Comparison of ENCODE assay signal across 9 mouse cellular contexts in the genomic region with DNA sequence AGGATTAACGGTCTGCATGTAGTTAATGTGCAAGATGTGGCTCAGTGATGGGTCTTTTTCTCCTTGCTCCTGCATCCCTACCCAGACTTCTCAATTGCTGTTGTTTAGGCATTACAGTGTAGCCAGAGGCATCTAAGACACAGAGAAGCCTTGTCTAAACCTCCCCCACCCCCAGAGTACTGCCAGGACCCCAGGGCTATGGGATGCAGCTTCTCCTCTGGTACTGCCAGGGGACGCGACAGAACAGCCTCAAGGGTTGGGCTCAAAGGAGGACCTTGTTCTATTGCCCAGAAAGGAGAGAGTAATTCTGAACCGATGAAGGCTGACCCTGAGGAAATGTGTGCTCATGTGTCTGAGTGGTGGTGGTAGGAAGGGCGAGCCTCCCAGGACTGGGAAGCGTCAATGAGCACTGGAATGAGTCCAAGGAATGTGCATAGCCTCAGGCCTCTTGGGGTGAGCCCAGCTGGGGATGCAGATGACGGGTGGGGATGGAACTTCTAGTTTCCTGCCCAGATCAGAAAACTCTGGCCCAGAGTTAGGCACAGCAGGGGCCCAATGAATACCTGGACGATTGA. TPM values are rescaled to one million over a fixed set of nuclear protein-coding genes. Genes with fewer than 3 reads are reported as not detected.
DNase-seq lines count a peak whose midpoint lies in the region; ATAC-seq lines count a peak whose summit lies in the region.
"Had no signal": no experiment of that assay in that cellular context is flagged by ENCODE, and none has a peak within 500 bp of the region (broad histone marks: within the 10 kb centered on the region; RNA-seq: fewer than 3 reads in every experiment).

No protein-coding gene starts in this region.

- H3K27me3 ChIP-seq in midbrain, embryonic 14.5 days (ENCODE audit: control insufficient read depth, insufficient read depth, low read length) = no peaks in the 10 kb centered on the region
- H3K27me3 ChIP-seq in forebrain, embryonic 16.5 days (replicated peaks; ENCODE audit: control insufficient read depth, insufficient read depth, low read length) = no peaks in the 10 kb centered on the region
- H3K27me3 ChIP-seq: limb, embryonic 13.5 days had no signal

- peaks cover 92% of the 10 kb centered on the region for H3K36me3 ChIP-seq in midbrain, embryonic 14.5 days (ENCODE audit: control insufficient read depth, insufficient read depth, low read length)
- H3K36me3 ChIP-seq in forebrain, embryonic 16.5 days (ENCODE audit: control insufficient read depth, insufficient read depth) = peaks cover 14% of the 10 kb centered on the region

- peak; percentile 44 to 77 for DNase-seq in adrenal gland, adult (ENCODE audit: inconsistent age in 2 of 2, low spot score in 1 of 2)
- no peak for DNase-seq in adrenal gland, postnatal 25 days
- DNase-seq in 3134 (ENCODE audit: extremely low read depth, insufficient read length, low spot score) = peak; percentile 69
- peak; percentile 41 for DNase-seq in gastrocnemius, postnatal 10 days
- peak; percentile 80 to 89 for DNase-seq in kidney, postnatal 25 days
- no peak for DNase-seq in thymus, postnatal 10 days (ENCODE audit: low spot score in 2 of 2)
- no peak for DNase-seq in midbrain, embryonic 14.5 days

- no peak overlapping the region for H3K4me2 ChIP-seq in midbrain, embryonic 14.5 days (ENCODE audit: low read length)
- H3K4me2 ChIP-seq in forebrain, embryonic 16.5 days (ENCODE audit: low read length) = no peak overlapping the region
- H3K4me2 ChIP-seq: limb, embryonic 13.5 days had no signal

- no peak overlapping the region for H3K4me3 ChIP-seq in midbrain, embryonic 14.5 days (replicated peaks; ENCODE audit: low read depth, low read length)
- no peak overlapping the region for H3K4me3 ChIP-seq in forebrain, embryonic 16.5 days (replicated peaks; ENCODE audit: low read length)
- H3K4me3 ChIP-seq: limb, embryonic 13.5 days had no signal

- H3K27ac ChIP-seq in midbrain, embryonic 14.5 days (replicated peaks; ENCODE audit: low read depth, low read length) = no peak overlapping the region
- H3K27ac ChIP-seq in forebrain, embryonic 16.5 days (ENCODE audit: low read length) = no peak overlapping the region
- H3K27ac ChIP-seq: limb, embryonic 13.5 days had no signal

- H3K9me3 ChIP-seq in midbrain, embryonic 14.5 days (ENCODE audit: control insufficient read depth, low read length) = no peaks in the 10 kb centered on the region
- no peaks in the 10 kb centered on the region for H3K9me3 ChIP-seq in forebrain, embryonic 16.5 days (ENCODE audit: control insufficient read depth, low read length)
- H3K9me3 ChIP-seq: limb, embryonic 13.5 days had no signal

- no peak for ATAC-seq in midbrain, embryonic 14.5 days (ENCODE audit: low FRiP score, low TSS enrichment)
- no peak; the same call in 1 of the 2 replicates for ATAC-seq in forebrain, embryonic 16.5 days

- H3K9ac ChIP-seq in midbrain, embryonic 14.5 days (replicated peaks; ENCODE audit: low read length) = no peak overlapping the region
- H3K9ac ChIP-seq in forebrain, embryonic 16.5 days (replicated peaks; ENCODE audit: low read depth, low read length) = no peak overlapping the region
- H3K9ac ChIP-seq: limb, embryonic 13.5 days had no signal

- 87% methylated on average over 8 of the region's 8 CpGs for WGBS in midbrain, embryonic 14.5 days
- 68% methylated on average over 8 of the region's 8 CpGs for WGBS in forebrain, embryonic 16.5 days

- no peaks in the 10 kb centered on the region for H3K4me1 ChIP-seq in midbrain, embryonic 14.5 days (ENCODE audit: control insufficient read depth, insufficient read depth, low read length)
- H3K4me1 ChIP-seq in forebrain, embryonic 16.5 days (replicated peaks; ENCODE audit: control insufficient read depth, insufficient read depth, low read length) = no peaks in the 10 kb centered on the region
- H3K4me1 ChIP-seq: limb, embryonic 13.5 days had no signal

RNA-seq across cellular contexts. Expression of a gene that starts 19.1 kb away (rescaled TPM):
- total RNA-seq in adrenal gland, postnatal 25 days (2021) = 7.2 and 11.2 TPM in 2 replicates
- 10 to 100 TPM in 1 of 2 experiments, 1 to 10 TPM in 1; 10.0 to 10.8 TPM for total RNA-seq in gastrocnemius, postnatal 10 days (2021)
- 1.7 and 5.1 TPM in 2 replicates for polyA plus RNA-seq in midbrain, embryonic 14.5 days (2014; fragmentation: Nextera tagmentation; extraction: Ambion mirVana)
- polyA plus RNA-seq in forebrain, embryonic 16.5 days (2015; fragmentation: Nextera tagmentation; extraction: Ambion mirVana) = 1.7 and 2.2 TPM in 2 replicates

RNA-seq across cellular contexts. Expression of a gene that starts 25.4 kb away (rescaled TPM):
- 80.7 and 92.7 TPM in 2 replicates for total RNA-seq in adrenal gland, postnatal 25 days (2021)
- 10 to 100 TPM; 36.5 to 46.2 TPM for total RNA-seq in gastrocnemius, postnatal 10 days (2021)
- polyA plus RNA-seq in midbrain, embryonic 14.5 days (2014; fragmentation: Nextera tagmentation; extraction: Ambion mirVana) = 78.0 and 81.9 TPM in 2 replicates
- polyA plus RNA-seq in forebrain, embryonic 16.5 days (2015; fragmentation: Nextera tagmentation; extraction: Ambion mirVana) = 107 and 111 TPM in 2 replicates

RNA-seq across cellular contexts. Expression of a gene that starts 25.7 kb away (rescaled TPM):
- total RNA-seq in adrenal gland, postnatal 25 days (2021) = 31.3 and 34.4 TPM in 2 replicates
- total RNA-seq in gastrocnemius, postnatal 10 days (2021) = 10 to 100 TPM; 22.6 to 23.0 TPM
- 38.3 and 47.9 TPM in 2 replicates for polyA plus RNA-seq in midbrain, embryonic 14.5 days (2014; fragmentation: Nextera tagmentation; extraction: Ambion mirVana)
- polyA plus RNA-seq in forebrain, embryonic 16.5 days (2015; fragmentation: Nextera tagmentation; extraction: Ambion mirVana) = 39.9 and 40.2 TPM in 2 replicates

RNA-seq across cellular contexts. Expression of a gene that starts 33.6 kb away (rescaled TPM):
- 15.9 and 17.4 TPM in 2 replicates for total RNA-seq in adrenal gland, postnatal 25 days (2021)
- total RNA-seq in gastrocnemius, postnatal 10 days (2021) = 1 to 10 TPM; 1.4 to 2.0 TPM
- 18.3 and 19.9 TPM in 2 replicates for polyA plus RNA-seq in midbrain, embryonic 14.5 days (2014; fragmentation: Nextera tagmentation; extraction: Ambion mirVana)
- 9.1 and 10.6 TPM in 2 replicates for polyA plus RNA-seq in forebrain, embryonic 16.5 days (2015; fragmentation: Nextera tagmentation; extraction: Ambion mirVana)

RNA-seq across cellular contexts. Expression of a gene that starts 38.1 kb away (rescaled TPM):
- total RNA-seq in adrenal gland, postnatal 25 days (2021) = 14.8 and 16.1 TPM in 2 replicates
- 10 to 100 TPM in 1 of 2 experiments, 1 to 10 TPM in 1; 8.1 to 10.5 TPM for total RNA-seq in gastrocnemius, postnatal 10 days (2021)
- polyA plus RNA-seq in midbrain, embryonic 14.5 days (2014; fragmentation: Nextera tagmentation; extraction: Ambion mirVana) = 1.8 and 3.4 TPM in 2 replicates
- 6.5 and 6.7 TPM in 2 replicates for polyA plus RNA-seq in forebrain, embryonic 16.5 days (2015; fragmentation: Nextera tagmentation; extraction: Ambion mirVana)

Comparison
In these comparisons a context has a peak if more than half of its experiments do, and no peak if none do; other contexts are left out.
1. DNase-seq: peak in adrenal gland, adult (2 of 2), 3134 (single experiment), gastrocnemius, postnatal 10 days (single experiment) and kidney, postnatal 25 days (2 of 2); none in adrenal gland, postnatal 25 days (single experiment), thymus, postnatal 10 days (0 of 2) and midbrain, embryonic 14.5 days (single experiment).